Mouse (Mus musculus) erythroblast, embryonic 14.5 days (primary cell): ENCODE results near the gene Ifna4.

Experiments
- GATA1 ChIP-seq: IDR thresholded peaks from 2 replicates; pipeline ENCODE4 v1.6.1; 2012; ENCODE audit warnings: low read length, inconsistent platforms, mixed read lengths
- TAL1 ChIP-seq: IDR thresholded peaks from 3 replicates; pipeline ENCODE4 v1.6.1; 2012; ENCODE audit warnings: low read length, inconsistent platforms, mixed read lengths

GRCm38 (mm10) chr4:88872691-88873090 is 31.0 kb downstream of the Ifna4 start:
- TF ChIP-seq GATA1 (no peak), TAL1 (no peak)
